Mouse (Mus musculus) neural tube, embryonic 15.5 days (tissue): ENCODE measurements at regions not wholly inside any gene's neighbourhood (a gene's known extent, or its start where the extent isn't known, plus 50 kb on each side); places are given as distances from the start of the nearest gene placed in this dataset.

Source experiments
- ATAC-seq: fragments of 200-750 bp; cut with Nextera tagmentation; 2 replicates; pipeline ENCODE4 v1.8.0; 2017; ENCODE audit warnings: mild to moderate bottlenecking, moderate TSS enrichment, moderate library complexity; ENCODE audit not compliant: low FRiP score
- H3K27ac ChIP-seq: fragments of 300-500 bp; sonication (generic); replicated peaks from 2 replicates; pipeline ENCODE4 v1.5.1; 2015; ENCODE audit warnings: mild to moderate bottlenecking, inconsistent platforms
- H3K27me3 ChIP-seq: fragments of 300-500 bp; sonication (generic); replicated peaks from 2 replicates; pipeline ENCODE4 v1.6.1; 2015; ENCODE audit warnings: inconsistent platforms
- H3K36me3 ChIP-seq: fragments of 300-500 bp; sonication (generic); 2 replicates; pipeline ENCODE4 v1.6.1; 2015; ENCODE audit warnings: inconsistent platforms
- H3K4me1 ChIP-seq: fragments of 300-500 bp; sonication (generic); 2 replicates; pipeline ENCODE4 v1.6.1; 2015; ENCODE audit warnings: inconsistent platforms
- H3K4me2 ChIP-seq: fragments of 300-500 bp; sonication (generic); 2 replicates; pipeline ENCODE4 v1.6.1; 2015; ENCODE audit warnings: inconsistent platforms, mild to moderate bottlenecking, moderate library complexity
- H3K4me3 ChIP-seq: fragments of 300-500 bp; sonication (generic); replicated peaks from 2 replicates; pipeline ENCODE4 v1.5.1; 2015; ENCODE audit warnings: mild to moderate bottlenecking, inconsistent platforms
- H3K9ac ChIP-seq: fragments of 300-500 bp; sonication (generic); replicated peaks from 2 replicates; pipeline ENCODE4 v1.6.1; 2015; ENCODE audit warnings: mild to moderate bottlenecking, inconsistent platforms
- H3K9me3 ChIP-seq: fragments of 300-500 bp; sonication (generic); replicated peaks from 2 replicates; pipeline ENCODE4 v1.6.1; 2016; ENCODE audit warnings: inconsistent platforms
- WGBS: fragments of 180-500 bp; shearing (Covaris S2); methylation state at CpG from one replicate; pipeline ENCODE4 v1.1.7; 2015; ENCODE audit warnings: mixed read lengths; 5-methylcytosine and 5-hydroxymethylcytosine counted together

GRCm38 (mm10) chr9:120755486-120755885 lies 173.5 kb upstream of the Ctnnb1 start:
- Histone ChIP-seq H3K4me3 (no peak overlapping the region), H3K27me3 (no peaks in the 10 kb centered on the region), H3K36me3 (no peaks in the 10 kb centered on the region), H3K4me1 (peaks cover 7% of the 10 kb centered on the region; the same call in 1 of the 2 replicates), H3K4me2 (no peak overlapping the region), H3K27ac (no peak overlapping the region), H3K9me3 (no peaks in the 10 kb centered on the region), H3K9ac (no peak overlapping the region)
- ATAC-seq: no peak
- 92% methylated on average over 7 of the region's 7 CpGs for WGBS

GRCm38 (mm10) chr9:120758003-120758402 lies 171.0 kb upstream of the Ctnnb1 start:
- no peak overlapping the region for H3K27ac ChIP-seq
- H3K4me1 ChIP-seq: 0 out of 2 replicates have a peak, but pooled peaks cover 4% of the 10 kb centered on the region
- no peak overlapping the region for H3K9ac ChIP-seq
- 88% methylated on average over 3 of the region's 3 CpGs for WGBS
- H3K9me3 ChIP-seq: no peaks in the 10 kb centered on the region
- no peaks in the 10 kb centered on the region for H3K27me3 ChIP-seq
- ATAC-seq: no peak
- H3K4me2 ChIP-seq: no peak overlapping the region
- H3K36me3 ChIP-seq: no peaks in the 10 kb centered on the region
- no peak overlapping the region for H3K4me3 ChIP-seq

DNA sequence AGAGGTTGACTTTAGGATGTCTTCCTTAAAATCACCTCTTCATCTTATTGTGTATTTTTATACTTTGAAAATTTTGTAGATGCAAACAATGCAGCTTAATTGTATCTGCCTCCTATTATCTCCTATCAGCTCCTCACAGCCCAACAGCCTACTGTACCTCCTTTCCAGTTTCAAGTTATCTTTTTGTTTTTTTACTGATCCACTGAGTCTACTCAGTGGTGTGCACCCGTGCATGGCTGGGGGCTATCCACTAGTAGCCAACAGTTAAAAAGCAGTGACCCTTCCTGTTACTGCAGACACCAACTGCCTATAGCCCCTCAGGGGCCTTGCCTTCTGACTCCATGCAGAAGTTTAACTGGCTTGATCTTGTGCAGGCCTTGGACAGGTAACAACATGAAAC lies 170.4 kb upstream of the Ctnnb1 start:
- no peaks in the 10 kb centered on the region for H3K9me3 ChIP-seq
- H3K4me2 ChIP-seq: no peak overlapping the region
- no peaks in the 10 kb centered on the region for H3K27me3 ChIP-seq
- H3K4me3 ChIP-seq: no peak overlapping the region
- 0 out of 2 replicates have a peak, but pooled peaks cover 4% of the 10 kb centered on the region for H3K4me1 ChIP-seq
- no peaks in the 10 kb centered on the region for H3K36me3 ChIP-seq
- no peak overlapping the region for H3K27ac ChIP-seq
- no peak for ATAC-seq
- 88% methylated on average over 1 of the region's 1 CpGs for WGBS
- no peak overlapping the region for H3K9ac ChIP-seq

DNA sequence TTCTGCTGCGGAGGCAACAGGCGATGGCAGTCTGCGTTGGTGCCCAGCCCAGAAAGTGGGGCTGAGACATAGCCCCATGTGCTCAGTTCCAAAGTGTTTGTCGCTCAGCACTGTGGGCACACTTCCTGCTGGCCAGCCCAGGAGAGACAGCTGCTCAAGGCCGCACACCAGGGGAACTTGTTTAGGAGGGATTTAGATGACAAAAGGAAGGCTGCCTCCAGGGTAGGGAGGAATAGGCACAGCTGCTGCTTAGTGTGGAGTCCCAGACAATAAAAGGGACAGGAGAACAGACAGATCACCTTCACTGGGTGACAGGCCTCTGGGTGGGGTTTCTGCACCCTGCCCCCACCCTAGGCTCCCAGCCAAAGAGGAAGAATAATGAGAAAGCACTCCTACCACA lies 169.2 kb upstream of the Ctnnb1 start:
- Histone ChIP-seq H3K27ac (no peak overlapping the region; the same call in 1 of the 2 replicates), H3K36me3 (no peaks in the 10 kb centered on the region), H3K4me2 (no peak overlapping the region), H3K4me3 (no peak overlapping the region), H3K9me3 (no peaks in the 10 kb centered on the region), H3K9ac (no peak overlapping the region), H3K27me3 (no peaks in the 10 kb centered on the region), H3K4me1 (peaks cover 12% of the 10 kb centered on the region)
- ATAC-seq: no peak
- 36% methylated on average over 5 of the region's 5 CpGs for WGBS

DNA sequence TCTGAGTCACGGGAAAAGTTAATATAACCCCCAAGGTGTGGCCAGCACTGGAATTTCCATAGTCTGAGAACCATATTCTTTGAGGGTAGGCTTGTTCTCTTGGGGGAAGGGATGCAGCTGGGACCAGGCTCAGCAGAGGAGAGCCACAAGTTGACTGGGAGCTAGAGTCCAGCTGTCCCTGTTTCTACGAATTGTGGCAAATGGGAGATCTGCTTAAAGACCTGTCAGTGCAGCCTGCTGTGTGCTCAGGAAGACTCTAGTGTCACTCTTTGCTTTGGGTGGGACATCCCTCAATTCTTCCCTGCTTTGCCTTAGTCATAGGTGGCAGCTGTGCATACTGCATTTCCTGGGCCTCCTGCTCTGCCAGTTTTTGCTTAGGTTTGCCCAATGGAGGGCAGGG lies 165.2 kb upstream of the Ctnnb1 start:
- Histone ChIP-seq H3K27me3 (no peaks in the 10 kb centered on the region), H3K4me3 (no peak overlapping the region), H3K9ac (no peak overlapping the region), H3K4me1 (peaks cover 14% of the 10 kb centered on the region), H3K4me2 (no peak overlapping the region), H3K9me3 (no peaks in the 10 kb centered on the region), H3K27ac (no peak overlapping the region), H3K36me3 (no peaks in the 10 kb centered on the region)
- ATAC-seq: no peak
- WGBS: 75% methylated on average over 2 of the region's 2 CpGs

DNA sequence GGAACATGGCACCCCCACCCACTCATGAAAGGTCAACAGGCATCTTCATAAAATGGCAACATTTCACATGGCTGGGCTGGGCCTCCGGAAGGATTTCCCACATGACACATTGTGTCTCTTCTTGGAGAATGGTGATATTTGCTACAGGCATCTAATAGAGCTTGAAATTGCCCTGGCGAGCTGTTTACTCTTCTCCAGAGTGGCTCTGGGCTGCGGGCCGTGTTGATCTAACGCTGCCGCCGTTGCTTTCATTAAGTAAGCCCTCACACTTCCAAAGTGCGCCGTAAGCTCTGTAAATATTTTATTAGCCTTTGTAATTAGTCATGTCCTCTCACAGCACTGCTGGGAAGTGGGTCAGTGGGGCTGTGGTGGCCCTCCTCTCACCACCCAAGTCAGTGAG lies 164.4 kb upstream of the Ctnnb1 start:
- Histone ChIP-seq H3K4me1 (peaks cover 14% of the 10 kb centered on the region), H3K36me3 (no peaks in the 10 kb centered on the region), H3K9me3 (no peaks in the 10 kb centered on the region), H3K4me2 (no peak overlapping the region), H3K27me3 (no peaks in the 10 kb centered on the region), H3K27ac (no peak overlapping the region), H3K4me3 (no peak overlapping the region), H3K9ac (no peak overlapping the region)
- no peak for ATAC-seq
- 36% methylated on average over 9 of the region's 9 CpGs for WGBS

DNA sequence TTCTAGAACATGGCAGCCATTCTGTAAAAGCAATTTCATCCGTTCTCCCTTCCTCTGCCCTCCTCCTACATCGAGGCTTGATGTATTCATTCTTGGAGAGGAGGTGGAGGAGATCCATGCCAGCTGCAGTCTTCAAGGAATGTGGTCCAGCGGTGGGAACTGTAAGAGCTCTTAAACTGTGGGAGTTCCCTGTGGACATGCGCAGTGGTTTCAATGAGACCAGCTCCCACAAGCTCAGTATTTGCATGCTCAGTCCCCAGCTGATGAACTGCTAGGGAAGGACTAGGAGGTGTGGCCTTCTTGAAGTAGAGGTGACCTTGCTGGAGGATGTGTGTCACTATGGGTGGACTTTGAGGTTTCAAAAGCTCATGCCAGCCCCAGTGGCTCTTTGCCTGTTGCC lies 163.7 kb upstream of the Ctnnb1 start:
- H3K4me1 ChIP-seq: peaks cover 13% of the 10 kb centered on the region
- no peaks in the 10 kb centered on the region for H3K9me3 ChIP-seq
- ATAC-seq: no peak
- WGBS: 83% methylated on average over 4 of the region's 4 CpGs
- H3K36me3 ChIP-seq: no peaks in the 10 kb centered on the region
- no peak overlapping the region for H3K27ac ChIP-seq
- no peak overlapping the region for H3K4me3 ChIP-seq
- no peaks in the 10 kb centered on the region for H3K27me3 ChIP-seq
- H3K4me2 ChIP-seq: no peak overlapping the region
- H3K9ac ChIP-seq: no peak overlapping the region

- ATAC-seq: no peak
- Histone ChIP-seq H3K4me1 (peaks cover 21% of the 10 kb centered on the region), H3K4me3 (no peak overlapping the region), H3K9me3 (no peaks in the 10 kb centered on the region), H3K4me2 (no peak overlapping the region), H3K27me3 (no peaks in the 10 kb centered on the region), H3K27ac (no peak overlapping the region), H3K9ac (no peak overlapping the region), H3K36me3 (no peaks in the 10 kb centered on the region)
- 77% methylated on average over 2 of the region's 2 CpGs for WGBS
These were observed 162.1 kb upstream of the Ctnnb1 start for GRCm38 (mm10) chr9:120766881-120767280.

- H3K27ac ChIP-seq: no peak overlapping the region
- H3K36me3 ChIP-seq: no peaks in the 10 kb centered on the region
- H3K9me3 ChIP-seq: no peaks in the 10 kb centered on the region
- H3K4me1 ChIP-seq: peaks cover 23% of the 10 kb centered on the region
- no peak overlapping the region for H3K4me2 ChIP-seq
- ATAC-seq: no peak
- 85% methylated on average over 4 of the region's 4 CpGs for WGBS
- no peak overlapping the region for H3K9ac ChIP-seq
- H3K4me3 ChIP-seq: no peak overlapping the region
- no peaks in the 10 kb centered on the region for H3K27me3 ChIP-seq
These were observed 161.6 kb upstream of the Ctnnb1 start for GRCm38 (mm10) chr9:120767396-120767795.

GRCm38 (mm10) chr9:120769056-120769455 lies 160.0 kb upstream of the Ctnnb1 start:
- WGBS: 93% methylated on average over 8 of the region's 8 CpGs
- no peak overlapping the region for H3K4me2 ChIP-seq

DNA sequence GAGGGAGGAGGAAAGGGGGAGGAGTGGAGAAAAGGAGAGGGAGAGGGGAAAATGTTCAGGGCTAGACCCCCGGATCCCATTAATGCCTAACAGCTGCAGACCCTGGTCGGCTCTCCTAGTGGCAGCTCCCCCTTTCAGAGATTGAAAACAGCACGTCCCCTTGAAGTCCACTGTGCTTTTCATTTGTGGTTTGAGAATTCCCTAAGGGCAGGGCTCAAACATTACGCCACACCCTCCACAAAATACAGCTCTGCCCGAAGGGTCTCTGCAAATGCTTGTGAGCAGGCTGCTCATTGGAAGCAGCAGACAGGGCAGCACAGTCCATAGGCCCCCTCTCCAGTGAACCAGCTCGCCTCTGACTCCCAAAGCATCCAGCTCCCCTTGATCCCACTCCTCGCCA lies 159.3 kb upstream of the Ctnnb1 start:
- no peak overlapping the region for H3K27ac ChIP-seq
- H3K9me3 ChIP-seq: no peaks in the 10 kb centered on the region
- no peaks in the 10 kb centered on the region for H3K36me3 ChIP-seq
- no peak overlapping the region for H3K4me3 ChIP-seq
- peaks cover 16% of the 10 kb centered on the region for H3K4me1 ChIP-seq
- WGBS: 39% methylated on average over 7 of the region's 7 CpGs
- no peak overlapping the region for H3K9ac ChIP-seq
- ATAC-seq: no peak
- no peak overlapping the region for H3K4me2 ChIP-seq
- no peaks in the 10 kb centered on the region for H3K27me3 ChIP-seq

More at GRCm38 (mm10) chr9:120769056-120769455, 160.0 kb upstream of the Ctnnb1 start:
- Histone ChIP-seq H3K9ac (no peak overlapping the region), H3K36me3 (no peaks in the 10 kb centered on the region), H3K4me3 (no peak overlapping the region), H3K27me3 (no peaks in the 10 kb centered on the region), H3K27ac (no peak overlapping the region), H3K9me3 (no peaks in the 10 kb centered on the region), H3K4me1 (peaks cover 23% of the 10 kb centered on the region)
- no peak for ATAC-seq

DNA sequence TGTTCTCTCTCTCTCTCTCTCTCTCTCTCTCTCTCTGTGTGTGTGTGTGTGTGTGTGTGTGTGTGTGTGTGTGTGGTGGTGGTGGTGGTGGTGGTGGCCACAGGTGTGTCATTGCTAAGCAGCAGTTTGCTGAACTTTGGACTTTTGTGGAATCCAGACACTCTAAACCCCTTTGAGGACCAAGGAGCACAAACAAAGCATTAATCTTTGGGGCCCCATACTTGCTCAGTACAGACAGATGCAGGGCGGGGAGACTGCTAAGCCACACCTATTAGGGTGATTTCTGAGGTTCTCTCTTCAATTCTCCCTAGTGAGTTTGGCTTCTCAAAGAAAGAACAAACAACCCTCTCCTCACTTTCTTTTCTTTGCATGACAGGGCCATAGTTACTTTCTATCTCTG lies 158.1 kb upstream of the Ctnnb1 start:
- Histone ChIP-seq H3K9ac (no peak overlapping the region), H3K27me3 (no peaks in the 10 kb centered on the region), H3K27ac (no peak overlapping the region), H3K4me3 (no peak overlapping the region), H3K4me1 (peaks cover 13% of the 10 kb centered on the region), H3K36me3 (no peaks in the 10 kb centered on the region), H3K9me3 (no peaks in the 10 kb centered on the region), H3K4me2 (no peak overlapping the region)
- ATAC-seq: no peak
- WGBS: 41% methylated on average over 1 of the region's 1 CpGs
